Comparison of ENCODE assay signal across 7 mouse cellular contexts in the genomic region with DNA sequence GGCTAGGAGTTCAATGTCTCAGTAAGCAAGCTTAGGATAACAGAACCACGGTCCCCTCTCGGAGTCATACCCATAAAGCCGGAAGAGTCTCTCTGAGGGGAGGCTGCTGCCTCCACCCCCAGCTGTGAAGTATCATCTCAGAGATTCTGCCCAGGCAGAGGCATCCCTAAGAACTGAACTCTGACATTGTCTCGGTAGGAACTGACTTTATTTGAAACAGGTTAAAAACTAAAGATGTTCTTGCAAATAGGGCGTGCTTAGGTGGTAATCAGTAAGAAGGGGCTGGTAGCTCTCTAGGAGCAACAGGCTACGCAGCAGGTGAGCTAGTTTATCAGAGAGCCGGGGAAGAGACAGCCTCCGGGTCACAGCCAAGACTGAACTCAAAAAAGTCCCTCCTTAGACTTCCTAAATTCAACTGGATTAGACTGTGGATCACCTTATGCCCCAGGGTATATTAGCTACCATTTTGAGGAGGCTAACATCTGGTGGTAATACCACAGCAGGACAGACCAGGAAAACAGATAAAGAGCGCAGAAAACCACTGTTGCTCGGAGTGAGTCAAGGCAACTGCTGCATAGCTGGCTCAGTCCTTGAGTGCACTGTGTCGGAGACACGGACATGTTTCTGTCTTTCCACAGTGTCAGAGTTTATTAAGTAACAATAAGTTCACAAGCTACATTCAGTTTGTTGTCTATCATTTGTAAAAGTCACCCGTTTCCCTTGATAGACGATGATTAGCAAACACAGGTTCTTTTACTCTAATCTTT. TPM values are rescaled to one million over a fixed set of nuclear protein-coding genes. Genes with fewer than 3 reads are reported as not detected.
DNase-seq lines count a peak whose midpoint lies in the region; ATAC-seq and TF ChIP-seq lines count a peak whose summit lies in the region.

No protein-coding gene starts in this region.

- peak overlapping the region; percentile 72 for H3K9ac ChIP-seq in MEL (ENCODE audit: control insufficient read depth, low read depth, low read length, poor library complexity, severe bottlenecking)
- peak overlapping the region; percentile 74 for H3K9ac ChIP-seq in heart, embryonic 16.5 days (ENCODE audit: low read length)
- H3K9ac ChIP-seq in liver, embryonic 16.5 days (ENCODE audit: low read depth, low read length) = peak overlapping the region; percentile 37

- DNase-seq in CD4-positive, CD25-positive, alpha-beta regulatory T cell, adult 2 months (ENCODE audit: low read depth, low spot score) = peak; percentile 53
- peak; percentile 87 for DNase-seq in MEL (ENCODE audit: low read depth, low spot score)
- DNase-seq in thymus, postnatal 25 days = peak; percentile 46
- DNase-seq in urinary bladder, adult 2 months (ENCODE audit: low spot score) = no peak
- DNase-seq in gastrocnemius, adult 18-20 months (ENCODE audit: low spot score) = no peak

- no peak for TF ChIP-seq RAD21 in MEL (IDR thresholded peaks at IDR 0.05; ENCODE audit: low read depth, low read length)

- H3K36me3 ChIP-seq in MEL (ENCODE audit: control insufficient read depth in 1 of 2, insufficient read depth in 2 of 2, low read length in 2 of 2) = peaks cover 0 to 18% of the 10 kb centered on the region in 2 experiments; a peak in 2 of 4 replicates
- no peaks in the 10 kb centered on the region for H3K36me3 ChIP-seq in heart, embryonic 16.5 days (ENCODE audit: control insufficient read depth, insufficient read depth)
- H3K36me3 ChIP-seq in liver, embryonic 16.5 days (ENCODE audit: control insufficient read depth, insufficient read depth) = no peaks in the 10 kb centered on the region

- no peaks in the 10 kb centered on the region for H3K9me3 ChIP-seq in MEL (replicated peaks; ENCODE audit: insufficient read depth, low read length)
- no peaks in the 10 kb centered on the region for H3K9me3 ChIP-seq in heart, embryonic 16.5 days (replicated peaks; ENCODE audit: control insufficient read depth, low read length)
- no peaks in the 10 kb centered on the region for H3K9me3 ChIP-seq in liver, embryonic 16.5 days (replicated peaks; ENCODE audit: control insufficient read depth, low read length)

- TF ChIP-seq CTCF in MEL (IDR thresholded peaks at IDR 0.05 in 2 of 3, conservative IDR thresholded peaks at IDR 0.05 in 1 of 3; ENCODE audit: control insufficient read depth in 1 of 3, insufficient read depth in 1 of 3, low read depth in 2 of 3, low read length in 3 of 3, poor library complexity in 1 of 3, severe bottlenecking in 1 of 3) = no peak

- ATAC-seq in heart, embryonic 16.5 days (replicated peaks; ENCODE audit: extremely low read depth, insufficient read depth, low FRiP score) = no peak
- ATAC-seq in liver, embryonic 16.5 days (ENCODE audit: low read depth) = no peak; the same call in 1 of the 2 replicates

- H3K27ac ChIP-seq in MEL (ENCODE audit: control insufficient read depth, low read depth, low read length) = peak overlapping the region; percentile 80
- 0 out of 2 replicates have a peak overlapping the region, but pooled peaks have one; percentile 21 for H3K27ac ChIP-seq in heart, embryonic 16.5 days (ENCODE audit: low read length)
- no peak overlapping the region for H3K27ac ChIP-seq in liver, embryonic 16.5 days (ENCODE audit: low read length)

- H3K79me2 ChIP-seq in MEL (ENCODE audit: control insufficient read depth, insufficient read depth, low read length, poor library complexity) = no peaks in the 10 kb centered on the region; the same call in 1 of the 2 replicates

- no peaks in the 10 kb centered on the region for H3K27me3 ChIP-seq in MEL (ENCODE audit: control insufficient read depth in 1 of 2, insufficient read depth in 2 of 2, low read length in 2 of 2)
- H3K27me3 ChIP-seq in heart, embryonic 16.5 days (ENCODE audit: control insufficient read depth, insufficient read depth, low read length) = no peaks in the 10 kb centered on the region
- H3K27me3 ChIP-seq in liver, embryonic 16.5 days (ENCODE audit: control insufficient read depth, insufficient read depth, low read depth, low read length) = peaks cover 9% of the 10 kb centered on the region

- peak overlapping the region; percentile 69 to 96 for H3K4me3 ChIP-seq in MEL (ENCODE audit: control insufficient read depth in 1 of 2, insufficient read depth in 1 of 2, low read depth in 2 of 2, low read length in 2 of 2)
- H3K4me3 ChIP-seq in heart, embryonic 16.5 days (ENCODE audit: low read length) = peak overlapping the region; percentile 53
- H3K4me3 ChIP-seq in liver, embryonic 16.5 days (ENCODE audit: low read depth, low read length) = peak overlapping the region; percentile 49

- peak; percentile 30 to 71; a peak in 3 of 4 replicates for TF ChIP-seq EP300 in MEL (IDR thresholded peaks at IDR 0.05; ENCODE audit: low read depth in 1 of 2, low read length in 2 of 2)

- WGBS in heart, embryonic 16.5 days = 31% methylated on average over 14 of the region's 14 CpGs
- 16% methylated on average over 14 of the region's 14 CpGs for WGBS in liver, embryonic 16.5 days (ENCODE audit: insufficient replicate concordance)

- peak in 1 of 2 experiments; percentile 49; a peak in 1 of 4 replicates for TF ChIP-seq POLR2A in MEL (IDR thresholded peaks at IDR 0.05; ENCODE audit: control insufficient read depth in 1 of 2, insufficient read depth in 1 of 2, low read depth in 1 of 2, low read length in 2 of 2, poor library complexity in 1 of 2)

- peak overlapping the region; percentile 73 for H3K4me2 ChIP-seq in heart, embryonic 16.5 days (ENCODE audit: low read depth, low read length)
- peak overlapping the region; percentile 67 for H3K4me2 ChIP-seq in liver, embryonic 16.5 days (ENCODE audit: low read depth, low read length)

- peaks cover 8 to 12% of the 10 kb centered on the region in 2 experiments for H3K4me1 ChIP-seq in MEL (ENCODE audit: control insufficient read depth in 1 of 2, insufficient read depth in 2 of 2, low read length in 2 of 2)
- peaks cover 25% of the 10 kb centered on the region for H3K4me1 ChIP-seq in heart, embryonic 16.5 days (ENCODE audit: control insufficient read depth, insufficient read depth, low read length)
- no peaks in the 10 kb centered on the region; the same call in 1 of the 2 replicates for H3K4me1 ChIP-seq in liver, embryonic 16.5 days (ENCODE audit: control insufficient read depth, low read depth, low read length)

TF ChIP-seq in MEL, 35 proteins besides CTCF, POLR2A, EP300 and RAD21 (continues in another document):
- TF ChIP-seq MEF2A (IDR thresholded peaks at IDR 0.05; ENCODE audit: extremely low read depth, insufficient replicate concordance, low read depth, low read length, poor library complexity, severe bottlenecking) = no peak
- no peak for TF ChIP-seq ZC3H11A (IDR thresholded peaks at IDR 0.05; ENCODE audit: low read depth, low read length)
- no peak for TF ChIP-seq GABPA (IDR thresholded peaks at IDR 0.05; ENCODE audit: low read depth, low read length)
- no peak for TF ChIP-seq UBTF (IDR thresholded peaks at IDR 0.05; ENCODE audit: borderline replicate concordance, insufficient read depth, low read depth, low read length)
- TF ChIP-seq RCOR1 (IDR thresholded peaks at IDR 0.05; ENCODE audit: low read depth, low read length) = 0 out of 2 replicates have a peak, but pooled peaks have one; percentile 25
- TF ChIP-seq ELF1 (IDR thresholded peaks at IDR 0.05; ENCODE audit: low read depth, low read length) = peak; percentile 56
- no peak for TF ChIP-seq NRF1 (IDR thresholded peaks at IDR 0.05; ENCODE audit: insufficient read depth, low read depth, low read length, poor library complexity, severe bottlenecking)
- TF ChIP-seq USF2 (IDR thresholded peaks at IDR 0.05; ENCODE audit: borderline replicate concordance in 1 of 2, insufficient read depth in 1 of 2, low read depth in 1 of 2, low read length in 2 of 2) = no peak
- no peak for TF ChIP-seq POLR2AphosphoS2 (IDR thresholded peaks at IDR 0.05; ENCODE audit: low read length)
- no peak for TF ChIP-seq SMC3 (IDR thresholded peaks at IDR 0.05; ENCODE audit: low read depth, low read length)
- TF ChIP-seq CHD2 (IDR thresholded peaks at IDR 0.05; ENCODE audit: low read length) = no peak

RNA-seq across cellular contexts. Expression of gene Snapc1, which starts 10.7 kb away (rescaled TPM):
- total RNA-seq in MEL (2012; rRNA removed) = 10.1 and 13.7 TPM in 2 replicates
- 10 to 100 TPM in 1 of 2 experiments, not detected in 1; 19.2 TPM for polyA plus RNA-seq in MEL (2012; ENCODE audit: insufficient read depth in 1 of 2, insufficient read length in 2 of 2, low read depth in 1 of 2, low replicate concordance in 2 of 2, missing spikeins in 1 of 2)
- polyA plus RNA-seq in heart, embryonic 16.5 days (2015; fragmentation: Nextera tagmentation; extraction: Ambion mirVana) = 17.3 and 17.7 TPM in 2 replicates
- 4.5 and 5.0 TPM in 2 replicates for polyA plus RNA-seq in liver, embryonic 16.5 days (2015; fragmentation: Nextera tagmentation; extraction: Ambion mirVana)
- polyA plus RNA-seq in urinary bladder, adult 2 months (2012; rRNA removed) = 15.3 and 18.1 TPM in 2 replicates
- 1 to 10 TPM; 4.7 to 8.5 TPM for total RNA-seq in gastrocnemius, adult 18-20 months (2021)

RNA-seq across cellular contexts. Expression of gene Gm49321, which starts 16.1 kb away (rescaled TPM):
- total RNA-seq in MEL (2012; rRNA removed) = not detected in 2 replicates
- polyA plus RNA-seq in MEL (2012; ENCODE audit: insufficient read depth in 1 of 2, insufficient read length in 2 of 2, low read depth in 1 of 2, low replicate concordance in 2 of 2, missing spikeins in 1 of 2) = 1 to 10 TPM in 1 of 2 experiments, not detected in 1; 5.3 TPM
- 9.4 and 10.1 TPM in 2 replicates for polyA plus RNA-seq in heart, embryonic 16.5 days (2015; fragmentation: Nextera tagmentation; extraction: Ambion mirVana)
- polyA plus RNA-seq in liver, embryonic 16.5 days (2015; fragmentation: Nextera tagmentation; extraction: Ambion mirVana) = 3.0 and 3.9 TPM in 2 replicates
- polyA plus RNA-seq in urinary bladder, adult 2 months (2012; rRNA removed) = not detected in 2 replicates
- total RNA-seq in gastrocnemius, adult 18-20 months (2021) = 1 to 10 TPM; 2.1 to 2.2 TPM

RNA-seq across cellular contexts. Expression of gene Syt16, which starts 43.9 kb away (rescaled TPM):
- total RNA-seq in MEL (2012; rRNA removed) = not detected in 2 replicates
- polyA plus RNA-seq in MEL (2012; ENCODE audit: insufficient read depth in 1 of 2, insufficient read length in 2 of 2, low read depth in 1 of 2, low replicate concordance in 2 of 2, missing spikeins in 1 of 2) = under 1 TPM in 1 of 2 experiments, not detected in 1; 0.07 TPM
- polyA plus RNA-seq in heart, embryonic 16.5 days (2015; fragmentation: Nextera tagmentation; extraction: Ambion mirVana) = 0.17 and 0.24 TPM in 2 replicates
- polyA plus RNA-seq in liver, embryonic 16.5 days (2015; fragmentation: Nextera tagmentation; extraction: Ambion mirVana) = 0.12 TPM in 1 of 2 replicates, not detected in the other
- 13.8 and 16.9 TPM in 2 replicates for polyA plus RNA-seq in urinary bladder, adult 2 months (2012; rRNA removed)
- total RNA-seq in gastrocnemius, adult 18-20 months (2021) = not detected

RNA-seq across cellular contexts. Expression of gene Hif1a, which starts 52.4 kb away (rescaled TPM):
- total RNA-seq in MEL (2012; rRNA removed) = 22.7 and 23.2 TPM in 2 replicates
- 10 to 100 TPM in 1 of 2 experiments, not detected in 1; 23.3 TPM for polyA plus RNA-seq in MEL (2012; ENCODE audit: insufficient read depth in 1 of 2, insufficient read length in 2 of 2, low read depth in 1 of 2, low replicate concordance in 2 of 2, missing spikeins in 1 of 2)
- polyA plus RNA-seq in heart, embryonic 16.5 days (2015; fragmentation: Nextera tagmentation; extraction: Ambion mirVana) = 93.8 and 95.1 TPM in 2 replicates
- 11.8 and 12.0 TPM in 2 replicates for polyA plus RNA-seq in liver, embryonic 16.5 days (2015; fragmentation: Nextera tagmentation; extraction: Ambion mirVana)
- 55.6 and 55.8 TPM in 2 replicates for polyA plus RNA-seq in urinary bladder, adult 2 months (2012; rRNA removed)
- 10 to 100 TPM; 10.5 to 17.9 TPM for total RNA-seq in gastrocnemius, adult 18-20 months (2021)

Comparison
In these comparisons a context has a peak if more than half of its experiments do, and no peak if none do; other contexts are left out.
1. DNase-seq: peak in CD4-positive, CD25-positive, alpha-beta regulatory T cell, adult 2 months (single experiment), MEL (single experiment) and thymus, postnatal 25 days (single experiment); none in urinary bladder, adult 2 months (single experiment) and gastrocnemius, adult 18-20 months (single experiment).
2. RNA of gene Syt16, which starts 43.9 kb away (polyA plus RNA-seq): 13.8 to 16.9 TPM in urinary bladder, adult 2 months; 0.17 to 0.24 TPM in heart, embryonic 16.5 days, 0.12 TPM in liver, embryonic 16.5 days and 0.07 TPM in MEL; every median in the first group is over 10 times any median in the second.
3. Peak in every context shown above with its lines, with median percentiles within 50 percentile points of each other: H3K4me3 ChIP-seq and H3K9ac ChIP-seq.